In genomic region chr9:31281011-31281662, GRCm38 (mm10) we compare ENCODE assay signal across 8 mouse cellular contexts. TPM values are rescaled to one million over a fixed set of nuclear protein-coding genes. Genes with fewer than 3 reads are reported as not detected.
DNase-seq lines count a peak whose midpoint lies in the region; ATAC-seq and TF ChIP-seq lines count a peak whose summit lies in the region.

No protein-coding gene starts in this region.

- peak; percentile 69 for ATAC-seq in intestine, embryonic 16.5 days
- peak; percentile 67 for ATAC-seq in liver, postnatal 0 days
- peak; percentile 58 for ATAC-seq in neural tube, embryonic 14.5 days (ENCODE audit: low read depth)

- peak overlapping the region; percentile 99 for H3K27ac ChIP-seq in intestine, embryonic 16.5 days (ENCODE audit: low read length)
- H3K27ac ChIP-seq in liver, postnatal 0 days (ENCODE audit: low read depth): peak overlapping the region; percentile 99
- peak overlapping the region; percentile 100 for H3K27ac ChIP-seq in neural tube, embryonic 14.5 days (ENCODE audit: low read depth, low read length)

- H3K4me3 ChIP-seq in intestine, embryonic 16.5 days (ENCODE audit: low read length): peak overlapping the region; percentile 77
- peak overlapping the region; percentile 96 for H3K4me3 ChIP-seq in liver, postnatal 0 days (ENCODE audit: low read depth, low read length)
- H3K4me3 ChIP-seq in neural tube, embryonic 14.5 days (ENCODE audit: low read depth, low read length): peak overlapping the region; percentile 75

- H3K36me3 ChIP-seq in intestine, embryonic 16.5 days (ENCODE audit: control insufficient read depth, insufficient read depth, low read length): no peaks in the 10 kb centered on the region
- no peaks in the 10 kb centered on the region for H3K36me3 ChIP-seq in liver, postnatal 0 days (replicated peaks; ENCODE audit: insufficient read depth, low read length)
- no peaks in the 10 kb centered on the region for H3K36me3 ChIP-seq in neural tube, embryonic 14.5 days (ENCODE audit: control insufficient read depth, insufficient read depth, low read length)

- TF ChIP-seq CTCF in liver, postnatal 0 days (IDR thresholded peaks at IDR 0.05; ENCODE audit: low read depth): no peak

- H3K9me3 ChIP-seq in intestine, embryonic 16.5 days (ENCODE audit: control insufficient read depth, low read length): no peaks in the 10 kb centered on the region
- no peaks in the 10 kb centered on the region for H3K9me3 ChIP-seq in liver, postnatal 0 days (ENCODE audit: low read length)
- H3K9me3 ChIP-seq in neural tube, embryonic 14.5 days (ENCODE audit: control insufficient read depth, low read length): no peaks in the 10 kb centered on the region

- peak; percentile 57 for DNase-seq in thymus, postnatal 0 days (ENCODE audit: low spot score)
- DNase-seq in thymus, adult 18-20 months: no peak
- DNase-seq in cerebellum, postnatal 10 days: peak; percentile 89
- peak; percentile 99 for DNase-seq in heart, adult 11 months
- peak; percentile 87 for DNase-seq in liver, postnatal 0 days
- no peak for DNase-seq in ovary, adult 18-20 months (ENCODE audit: low spot score)

- H3K27me3 ChIP-seq in intestine, embryonic 16.5 days (replicated peaks; ENCODE audit: control insufficient read depth, insufficient read depth, low read length): no peaks in the 10 kb centered on the region
- H3K27me3 ChIP-seq in liver, postnatal 0 days (ENCODE audit: insufficient read depth, low read length): no peaks in the 10 kb centered on the region
- no peaks in the 10 kb centered on the region; the same call in 1 of the 2 replicates for H3K27me3 ChIP-seq in neural tube, embryonic 14.5 days (ENCODE audit: control insufficient read depth, insufficient read depth, low read length)

- peak overlapping the region; percentile 99 for H3K9ac ChIP-seq in intestine, embryonic 16.5 days (ENCODE audit: low read depth, low read length)
- peak overlapping the region; percentile 99 for H3K9ac ChIP-seq in liver, postnatal 0 days (replicated peaks)
- peak overlapping the region; percentile 99 for H3K9ac ChIP-seq in neural tube, embryonic 14.5 days (replicated peaks; ENCODE audit: low read depth, low read length)

- peaks cover 12% of the 10 kb centered on the region for H3K4me1 ChIP-seq in intestine, embryonic 16.5 days (ENCODE audit: control insufficient read depth, insufficient read depth, low read length)
- peaks cover 23% of the 10 kb centered on the region for H3K4me1 ChIP-seq in liver, postnatal 0 days (ENCODE audit: insufficient read depth)
- H3K4me1 ChIP-seq in neural tube, embryonic 14.5 days (ENCODE audit: control insufficient read depth, insufficient read depth, low read length): peaks cover 16% of the 10 kb centered on the region

- TF ChIP-seq EP300 in liver, postnatal 0 days (IDR thresholded peaks at IDR 0.05; ENCODE audit: low read depth): no peak

- H3K4me2 ChIP-seq in intestine, embryonic 16.5 days (ENCODE audit: low read depth, low read length): peak overlapping the region; percentile 78
- H3K4me2 ChIP-seq in liver, postnatal 0 days (ENCODE audit: low read depth, low read length): peak overlapping the region; percentile 87
- peak overlapping the region; percentile 59 for H3K4me2 ChIP-seq in neural tube, embryonic 14.5 days (ENCODE audit: low read depth, low read length)

- under 1% methylated on average over 41 of the region's 63 CpGs for WGBS in intestine, embryonic 16.5 days
- WGBS in liver, postnatal 0 days (ENCODE audit: insufficient replicate concordance): under 1% methylated on average over 49 of the region's 63 CpGs
- WGBS in neural tube, embryonic 14.5 days: under 1% methylated on average over 42 of the region's 63 CpGs

RNA-seq across cellular contexts. Expression of gene Prdm10, which starts 0.8 kb away (rescaled TPM):
- 3.6 and 3.9 TPM in 2 replicates for polyA plus RNA-seq in thymus, postnatal 0 days (2015; fragmentation: Nextera tagmentation; extraction: Ambion mirVana)
- 3.5 and 4.2 TPM in 2 replicates for polyA plus RNA-seq in intestine, embryonic 16.5 days (2015; fragmentation: Nextera tagmentation; extraction: Ambion mirVana)
- polyA plus RNA-seq in liver, postnatal 0 days (2015; fragmentation: Nextera tagmentation; extraction: Ambion mirVana): 1.3 and 1.5 TPM in 2 replicates
- 9.6 and 11.6 TPM in 2 replicates for polyA plus RNA-seq in neural tube, embryonic 14.5 days (2014; fragmentation: Nextera tagmentation; extraction: Ambion mirVana)

Comparison
In these comparisons a context has a peak if more than half of its experiments do, and no peak if none do; other contexts are left out.
1. DNase-seq: peak in thymus, postnatal 0 days (single experiment), cerebellum, postnatal 10 days (2 of 2), heart, adult 11 months (single experiment) and liver, postnatal 0 days (single experiment); none in thymus, adult 18-20 months (0 of 2) and ovary, adult 18-20 months (single experiment).
2. Peak in every context shown above with its lines, with median percentiles within 50 percentile points of each other: ATAC-seq, H3K27ac ChIP-seq, H3K4me2 ChIP-seq, H3K4me3 ChIP-seq and H3K9ac ChIP-seq.